Mouse (Mus musculus) bone marrow, adult 2 months (tissue): ENCODE data around the gene Fgf11. TPM values are rescaled to one million over a fixed set of nuclear protein-coding genes. Genes with fewer than 3 reads are reported as not detected.

Experiments
- H3K27ac ChIP-seq: fragments of 200-500 bp; 2 replicates; pipeline ENCODE4 v1.5.1; 2012; ENCODE audit warnings: low read depth, mild to moderate bottlenecking, control low read depth, inconsistent platforms, low read length; ENCODE audit not compliant: control insufficient read depth, poor library complexity, insufficient read depth
- H3K4me1 ChIP-seq: fragments of 200-500 bp; 2 replicates; pipeline ENCODE4 v1.6.1; 2011; ENCODE audit warnings: low read length; ENCODE audit not compliant: control insufficient read depth, insufficient read depth
- H3K4me3 ChIP-seq: fragments of 200-500 bp; replicated peaks from 2 replicates; pipeline ENCODE3; 2011; ENCODE audit warnings: mild to moderate bottlenecking, low read depth, low read length, control low read depth; ENCODE audit not compliant: control insufficient read depth
- CTCF ChIP-seq: fragments of 200-500 bp; IDR thresholded peaks from 2 replicates; pipeline ENCODE4 v1.5.1; 2011; ENCODE audit warnings: low read length, control low read depth; ENCODE audit not compliant: control insufficient read depth, insufficient read depth
- POLR2A ChIP-seq: fragments of 200-500 bp; IDR thresholded peaks from 2 replicates; pipeline ENCODE4 v1.6.1; 2011; ENCODE audit warnings: low read depth, mild to moderate bottlenecking, control low read depth, low read length, borderline replicate concordance; ENCODE audit not compliant: control insufficient read depth
- WGBS: fragments of 180-500 bp; shearing (Covaris S2); methylation state at CpG from one replicate; pipeline ENCODE4 v1.1.7; 2018; 5-methylcytosine and 5-hydroxymethylcytosine counted together
- polyA plus RNA-seq: library from polyadenylated mRNA; stranded (reverse); fragments of >200 nt; gene quantifications from 2 replicates; pipeline ENCODE4 v1.2.4, GENCODE M21; 2011; ENCODE audit warnings: low replicate concordance; ENCODE audit not compliant: missing spikeins, insufficient read depth, insufficient read length

Fgf11 gene
- polyA plus RNA-seq = 0.32 and 1.00 TPM in 2 replicates

GRCm38 (mm10) chr11:69801379-69801977 is at the start of gene Fgf11:
TSS of gene Fgf11 (minus strand) at chr11:69801857.
- peak within 1 kb of the TSS; percentile 33 for H3K4me3 ChIP-seq
- peaks cover 1% of the 10 kb centered on the region; the same call in 1 of the 2 replicates for H3K4me1 ChIP-seq
- TF ChIP-seq POLR2A = no peak
- no peak for TF ChIP-seq CTCF
- WGBS = 4% methylated on average over 33 of the region's 33 CpGs
- H3K27ac ChIP-seq = no peak within 1 kb of the TSS; the same call in 1 of the 2 replicates

GRCm38 (mm10) chr11:69850754-69851153 is 49.1 kb upstream of the Fgf11 start:
- WGBS = 10% methylated on average over 8 of the region's 8 CpGs
- Histone ChIP-seq H3K4me1 (peaks cover 21% of the 10 kb centered on the region), H3K27ac (peak overlapping the region; percentile 50), H3K4me3 (no peak overlapping the region)
- TF ChIP-seq POLR2A = no peak

GRCm38 (mm10) chr11:69849884-69850283 is 48.2 kb upstream of the Fgf11 start:
- Histone ChIP-seq H3K4me1 (peaks cover 21% of the 10 kb centered on the region), H3K27ac (peak overlapping the region; percentile 25; the same call in 1 of the 2 replicates)
- WGBS = 66% methylated on average over 15 of the region's 15 CpGs

GRCm38 (mm10) chr11:69849128-69849527 is 47.5 kb upstream of the Fgf11 start:
- H3K27ac ChIP-seq = peak overlapping the region; percentile 69
- TF ChIP-seq CTCF (no peak), POLR2A (no peak)
- no peak overlapping the region for H3K4me3 ChIP-seq
- WGBS = 52% methylated on average over 9 of the region's 9 CpGs
- peaks cover 21% of the 10 kb centered on the region for H3K4me1 ChIP-seq

More at GRCm38 (mm10) chr11:69849884-69850283, 48.2 kb upstream of the Fgf11 start:
- TF ChIP-seq POLR2A = no peak
- TF ChIP-seq CTCF = no peak
- no peak overlapping the region for H3K4me3 ChIP-seq

GRCm38 (mm10) chr11:69848021-69848420 is 46.4 kb upstream of the Fgf11 start:
- TF ChIP-seq POLR2A = no peak
- no peak for TF ChIP-seq CTCF
- H3K27ac ChIP-seq = no peak overlapping the region; the same call in 1 of the 2 replicates
- peaks cover 21% of the 10 kb centered on the region for H3K4me1 ChIP-seq
- H3K4me3 ChIP-seq = no peak overlapping the region
- 92% methylated on average over 6 of the region's 6 CpGs for WGBS

GRCm38 (mm10) chr11:69846738-69847688 is 45.4 kb upstream of the Fgf11 start:
- peak overlapping the region; percentile 85 for H3K4me3 ChIP-seq
- 6% methylated on average over 37 of the region's 37 CpGs for WGBS
- TF ChIP-seq CTCF (no peak), POLR2A (0 out of 2 replicates have a peak, but pooled peaks have one; percentile 38)
- peaks cover 21% of the 10 kb centered on the region for H3K4me1 ChIP-seq
- peak overlapping the region; percentile 70 for H3K27ac ChIP-seq

GRCm38 (mm10) chr11:69846198-69846680 is 44.6 kb upstream of the Fgf11 start, which contains the start of gene Plscr3:
TSS of gene Plscr3 (plus strand) at chr11:69846376.
- TF ChIP-seq CTCF (no peak), POLR2A (peak; percentile 89)
- peak within 1 kb of the TSS; percentile 85 for H3K4me3 ChIP-seq
- peaks cover 18% of the 10 kb centered on the region for H3K4me1 ChIP-seq
- under 1% methylated on average over 38 of the region's 38 CpGs for WGBS
- peak within 1 kb of the TSS; percentile 82 for H3K27ac ChIP-seq

- Histone ChIP-seq H3K4me1 (peaks cover 2% of the 10 kb centered on the region), H3K4me3 (peak overlapping the region; percentile 89), H3K27ac (peak overlapping the region; percentile 73)
- TF ChIP-seq POLR2A (no peak), CTCF (no peak)
- WGBS = under 1% methylated on average over 7 of the region's 7 CpGs
These were observed 37.1 kb upstream of the Fgf11 start for GRCm38 (mm10) chr11:69838714-69839104.
